Mouse (Mus musculus) thymus, postnatal 4 days (tissue): ENCODE data around the gene Zfp322a.

Experiments used
- DNase-seq: peaks from one replicate; pipeline ENCODE4 v3.0.0; 2021

Zfp322a gene

GRCm38 (mm10) chr13:23312909-23313669 lies 55.9 kb downstream of the Zfp322a start:
- no peak for DNase-seq

GRCm38 (mm10) chr13:23310036-23310435 lies 59.0 kb downstream of the Zfp322a start:
- DNase-seq: no peak

- peak; percentile 13 for DNase-seq
Observed at GRCm38 (mm10) chr13:23309495-23310011, 59.5 kb downstream of the Zfp322a start.

- peak; percentile 33 for DNase-seq
Observed at GRCm38 (mm10) chr13:23308639-23309307, 60.2 kb downstream of the Zfp322a start.

GRCm38 (mm10) chr13:23307069-23307814 lies 61.8 kb downstream of the Zfp322a start:
- DNase-seq: peak; percentile 25

- DNase-seq: no peak
Observed at GRCm38 (mm10) chr13:23306707-23307068, 62.3 kb downstream of the Zfp322a start.
